Mouse (Mus musculus) kidney, embryonic 14.5 days (tissue): ENCODE results near the gene Pla2g12b. TPM values are rescaled to one million over a fixed set of nuclear protein-coding genes. Genes with fewer than 3 reads are reported as not detected.
A peak's percentile ranks its signal among the peaks of the same experiment; 100 is the strongest.

Experiments used
- ATAC-seq: fragments of 200-750 bp; cut with Nextera tagmentation; 2 replicates; pipeline ENCODE4 v1.8.0; 2017; ENCODE audit warnings: moderate number of reproducible peaks, mild to moderate bottlenecking, moderate TSS enrichment, moderate library complexity; ENCODE audit not compliant: low FRiP score, low TSS enrichment
- H3K27ac ChIP-seq: fragments of 300-500 bp; sonication (generic); 2 replicates; pipeline ENCODE4 v1.5.1; 2014; ENCODE audit warnings: low read depth, mild to moderate bottlenecking, low read length, moderate library complexity, mixed read lengths
- H3K27me3 ChIP-seq: fragments of 300-500 bp; sonication (generic); 2 replicates; pipeline ENCODE4 v1.6.1; 2014; ENCODE audit warnings: mild to moderate bottlenecking, low read length; ENCODE audit not compliant: control insufficient read depth, insufficient read depth
- H3K36me3 ChIP-seq: fragments of 300-500 bp; sonication (generic); 2 replicates; pipeline ENCODE4 v1.6.1; 2014; ENCODE audit warnings: low read length, mixed read lengths; ENCODE audit not compliant: control insufficient read depth, insufficient read depth
- H3K4me1 ChIP-seq: fragments of 300-500 bp; sonication (generic); 2 replicates; pipeline ENCODE4 v1.6.1; 2014; ENCODE audit warnings: low read length, mixed read lengths; ENCODE audit not compliant: control insufficient read depth, insufficient read depth
- H3K4me2 ChIP-seq: fragments of 300-500 bp; sonication (generic); replicated peaks from 2 replicates; pipeline ENCODE4 v1.6.1; 2014; ENCODE audit warnings: low read depth, mild to moderate bottlenecking, low read length
- H3K4me3 ChIP-seq: fragments of 300-500 bp; sonication (generic); 2 replicates; pipeline ENCODE4 v1.5.1; 2014; ENCODE audit warnings: mild to moderate bottlenecking, low read length
- H3K9ac ChIP-seq: fragments of 300-500 bp; sonication (generic); 2 replicates; pipeline ENCODE4 v1.6.1; 2014; ENCODE audit warnings: low read depth, mild to moderate bottlenecking, low read length, moderate library complexity
- H3K9me3 ChIP-seq: fragments of 300-500 bp; sonication (generic); 2 replicates; pipeline ENCODE4 v1.6.1; 2016; ENCODE audit warnings: low read length; ENCODE audit not compliant: control insufficient read depth
- WGBS: fragments of 180-500 bp; shearing (Covaris S2); extraction: QIAGEN DNeasy Blood & Tissue Kit; methylation state at CpG from one replicate; pipeline ENCODE4 v1.1.7; 2014; 5-methylcytosine and 5-hydroxymethylcytosine counted together
- polyA plus RNA-seq: library from polyadenylated mRNA; unstranded; fragments of >200 nt; fragmentation: Nextera tagmentation; extraction: Ambion mirVana; gene quantifications from 2 replicates; pipeline ENCODE4 v1.2.1, GENCODE M21; 2014

Gene Pla2g12b
- polyA plus RNA-seq, 1 experiment from 2014 or later = 0.85 TPM

GRCm38 (mm10) chr10:59426371-59426770 lies 22.9 kb downstream of the Pla2g12b start:
- ATAC-seq = no peak
- H3K36me3 ChIP-seq = no peaks in the 10 kb centered on the region
- no peak overlapping the region for H3K9ac ChIP-seq
- H3K4me3 ChIP-seq = no peak overlapping the region
- 38% methylated on average over 4 of the region's 4 CpGs for WGBS
- H3K27ac ChIP-seq = no peak overlapping the region
- no peaks in the 10 kb centered on the region for H3K27me3 ChIP-seq
- H3K4me2 ChIP-seq = no peak overlapping the region
- H3K4me1 ChIP-seq = peaks cover 10% of the 10 kb centered on the region; the same call in 1 of the 2 replicates
- H3K9me3 ChIP-seq = no peaks in the 10 kb centered on the region

GRCm38 (mm10) chr10:59429448-59430135 lies 26.1 kb downstream of the Pla2g12b start:
- no peaks in the 10 kb centered on the region for H3K36me3 ChIP-seq
- WGBS = 61% methylated on average over 16 of the region's 16 CpGs
- ATAC-seq = peak; percentile 37

GRCm38 (mm10) chr10:59430701-59431218 lies 27.3 kb downstream of the Pla2g12b start:
- Histone ChIP-seq H3K4me1 (peaks cover 4% of the 10 kb centered on the region; the same call in 1 of the 2 replicates), H3K36me3 (no peaks in the 10 kb centered on the region), H3K9ac (no peak overlapping the region), H3K27ac (no peak overlapping the region), H3K4me3 (no peak overlapping the region), H3K9me3 (no peaks in the 10 kb centered on the region), H3K4me2 (no peak overlapping the region), H3K27me3 (no peaks in the 10 kb centered on the region)
- 66% methylated on average over 6 of the region's 6 CpGs for WGBS
- no peak for ATAC-seq

More at GRCm38 (mm10) chr10:59429448-59430135, 26.1 kb downstream of the Pla2g12b start:
- Histone ChIP-seq H3K27ac (no peak overlapping the region), H3K9me3 (no peaks in the 10 kb centered on the region), H3K4me1 (peaks cover 4% of the 10 kb centered on the region; the same call in 1 of the 2 replicates), H3K4me3 (no peak overlapping the region), H3K4me2 (no peak overlapping the region), H3K9ac (no peak overlapping the region), H3K27me3 (no peaks in the 10 kb centered on the region)

GRCm38 (mm10) chr10:59435746-59436145 lies 32.3 kb downstream of the Pla2g12b start:
- Histone ChIP-seq H3K27ac (no peak overlapping the region), H3K4me1 (no peaks in the 10 kb centered on the region), H3K27me3 (peaks cover 5% of the 10 kb centered on the region; the same call in 1 of the 2 replicates), H3K9ac (no peak overlapping the region), H3K36me3 (no peaks in the 10 kb centered on the region), H3K4me3 (no peak overlapping the region), H3K9me3 (no peaks in the 10 kb centered on the region), H3K4me2 (no peak overlapping the region)
- ATAC-seq = no peak
- 94% methylated on average over 18 of the region's 18 CpGs for WGBS

GRCm38 (mm10) chr10:59438651-59439050 lies 35.2 kb downstream of the Pla2g12b start:
- H3K4me3 ChIP-seq = no peak overlapping the region
- H3K36me3 ChIP-seq = no peaks in the 10 kb centered on the region
- H3K9me3 ChIP-seq = no peaks in the 10 kb centered on the region
- no peak overlapping the region for H3K9ac ChIP-seq
- 96% methylated on average over 12 of the region's 12 CpGs for WGBS
- H3K4me1 ChIP-seq = 0 out of 2 replicates have a peak, but pooled peaks cover 4% of the 10 kb centered on the region
- H3K4me2 ChIP-seq = no peak overlapping the region
- no peak for ATAC-seq
- peaks cover 5% of the 10 kb centered on the region; the same call in 1 of the 2 replicates for H3K27me3 ChIP-seq
- H3K27ac ChIP-seq = no peak overlapping the region

GRCm38 (mm10) chr10:59439508-59439931 lies 36.1 kb downstream of the Pla2g12b start:
- Histone ChIP-seq H3K4me2 (no peak overlapping the region), H3K4me1 (0 out of 2 replicates have a peak, but pooled peaks cover 4% of the 10 kb centered on the region), H3K27me3 (peaks cover 5% of the 10 kb centered on the region; the same call in 1 of the 2 replicates), H3K36me3 (no peaks in the 10 kb centered on the region), H3K9ac (no peak overlapping the region), H3K27ac (no peak overlapping the region), H3K4me3 (no peak overlapping the region), H3K9me3 (no peaks in the 10 kb centered on the region)
- 29% methylated on average over 5 of the region's 5 CpGs for WGBS
- no peak for ATAC-seq

GRCm38 (mm10) chr10:59440177-59440576 lies 36.7 kb downstream of the Pla2g12b start:
- H3K9me3 ChIP-seq = no peaks in the 10 kb centered on the region
- H3K9ac ChIP-seq = no peak overlapping the region
- no peaks in the 10 kb centered on the region for H3K36me3 ChIP-seq
- peaks cover 5% of the 10 kb centered on the region; the same call in 1 of the 2 replicates for H3K27me3 ChIP-seq
- no peak overlapping the region for H3K4me2 ChIP-seq
- 72% methylated on average over 6 of the region's 6 CpGs for WGBS
- H3K4me1 ChIP-seq = 0 out of 2 replicates have a peak, but pooled peaks cover 4% of the 10 kb centered on the region
- no peak overlapping the region for H3K27ac ChIP-seq
- ATAC-seq = no peak
- H3K4me3 ChIP-seq = no peak overlapping the region

- Histone ChIP-seq H3K27ac (no peak within 1 kb of the TSS), H3K27me3 (peaks cover 5% of the 10 kb centered on the region; the same call in 1 of the 2 replicates), H3K4me1 (0 out of 2 replicates have a peak, but pooled peaks cover 6% of the 10 kb centered on the region), H3K36me3 (no peaks in the 10 kb centered on the region), H3K4me2 (no peak within 1 kb of the TSS), H3K9ac (no peak within 1 kb of the TSS), H3K9me3 (no peaks in the 10 kb centered on the region), H3K4me3 (no peak within 1 kb of the TSS)
- 77% methylated on average over 11 of the region's 11 CpGs for WGBS
- no peak for ATAC-seq
Measured at GRCm38 (mm10) chr10:59441735-59442134, 38.3 kb downstream of the Pla2g12b start, which contains the start of gene Oit3. Oit3 (minus strand) TSS chr10:59441778.

GRCm38 (mm10) chr10:59443212-59443611 lies 39.8 kb downstream of the Pla2g12b start:
- H3K4me1 ChIP-seq = 0 out of 2 replicates have a peak, but pooled peaks cover 6% of the 10 kb centered on the region
- 10% methylated on average over 7 of the region's 7 CpGs for WGBS
- H3K27ac ChIP-seq = no peak overlapping the region
- H3K9me3 ChIP-seq = no peaks in the 10 kb centered on the region
- H3K4me3 ChIP-seq = no peak overlapping the region
- no peaks in the 10 kb centered on the region for H3K36me3 ChIP-seq
- no peak for ATAC-seq
- H3K4me2 ChIP-seq = no peak overlapping the region
- peaks cover 5% of the 10 kb centered on the region; the same call in 1 of the 2 replicates for H3K27me3 ChIP-seq
- H3K9ac ChIP-seq = no peak overlapping the region
